Mouse (Mus musculus): ENCODE measurements at regions not wholly inside any gene's neighbourhood (a gene's known extent, or its start where the extent isn't known, plus 50 kb on each side); places are given as distances from the start of the nearest gene placed in this dataset.

DNA sequence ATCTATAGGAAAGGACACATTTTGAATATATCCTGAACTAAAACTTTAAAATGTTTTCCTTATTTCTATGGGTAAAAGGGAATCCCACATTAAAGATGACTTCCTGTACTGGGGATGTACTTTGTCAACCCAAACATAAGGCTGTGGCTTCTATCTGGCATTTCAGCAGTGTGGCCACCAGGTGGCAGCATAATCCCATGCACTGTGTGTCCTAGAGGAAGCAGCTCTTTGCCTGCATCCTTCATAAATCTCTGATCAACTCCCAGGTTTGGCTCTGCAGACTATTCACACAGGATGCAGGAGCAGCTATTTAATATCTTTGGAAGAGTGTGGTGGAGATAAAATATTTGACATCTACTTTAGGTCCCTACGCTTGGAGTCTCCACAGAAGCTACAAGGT is 59.1 kb downstream of the Bmp15 start:
- DNase-seq (ENCODE audit: low spot score in 2 of 2) = peak in 1 of 2 experiments; percentile 14

- DNase-seq (ENCODE audit: low spot score in 2 of 2) = no peak
These were observed 62.0 kb downstream of the Bmp15 start for GRCm38 (mm10) chrX:6258523-6258922.

DNA sequence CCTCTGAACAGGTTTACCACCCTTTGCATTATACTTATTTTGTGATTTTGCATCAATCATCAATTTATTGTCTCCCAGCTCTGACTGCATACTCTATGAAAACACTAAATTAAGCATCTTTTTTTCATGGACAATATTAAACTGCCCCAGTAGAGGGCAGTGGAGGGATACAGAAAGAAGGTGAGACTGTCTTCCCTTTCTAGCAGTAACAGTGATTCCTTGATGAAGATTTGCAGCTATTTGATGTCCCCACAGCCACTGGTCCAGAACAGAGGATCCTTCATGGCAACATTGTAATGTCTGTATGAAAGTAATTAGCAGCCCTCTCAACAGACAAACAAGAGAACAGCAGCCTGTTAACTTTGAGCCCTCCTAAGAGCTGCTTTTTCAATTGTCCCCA is 66.5 kb downstream of the Bmp15 start:
- DNase-seq (ENCODE audit: low spot score in 2 of 2) = no peak

GRCm38 (mm10) chrX:6252873-6253272 is 67.6 kb downstream of the Bmp15 start:
- no peak for DNase-seq (ENCODE audit: low spot score in 2 of 2)
